Mouse (Mus musculus): ENCODE measurements at regions not wholly inside any gene's neighbourhood (a gene's known extent, or its start where the extent isn't known, plus 50 kb on each side); places are given as distances from the start of the nearest gene placed in this dataset.

GRCm38 (mm10) chr16:73120568-73120967 lies 812.5 kb downstream of the Robo1 start:
- H3K4me3 ChIP-seq = no peak overlapping the region
- no peaks in the 10 kb centered on the region for H3K4me1 ChIP-seq
- ATAC-seq (ENCODE audit: extremely low read depth, insufficient number of reproducible peaks, low FRiP score, low TSS enrichment) = no peak
- no peaks in the 10 kb centered on the region for H3K36me3 ChIP-seq
- no peaks in the 10 kb centered on the region for H3K9me3 ChIP-seq
- H3K4me2 ChIP-seq = no peak overlapping the region
- H3K9ac ChIP-seq = no peak overlapping the region
- H3K27ac ChIP-seq (replicated peaks) = no peak overlapping the region
- H3K27me3 ChIP-seq (replicated peaks) = no peaks in the 10 kb centered on the region

GRCm38 (mm10) chr16:73117338-73117737 lies 809.2 kb downstream of the Robo1 start:
- H3K4me2 ChIP-seq = no peak overlapping the region
- no peaks in the 10 kb centered on the region for H3K27me3 ChIP-seq (replicated peaks)
- no peaks in the 10 kb centered on the region for H3K4me1 ChIP-seq
- WGBS = 62% methylated on average over 2 of the region's 2 CpGs
- H3K9ac ChIP-seq = no peak overlapping the region
- no peaks in the 10 kb centered on the region for H3K9me3 ChIP-seq
- no peak overlapping the region for H3K4me3 ChIP-seq
- H3K27ac ChIP-seq (replicated peaks) = no peak overlapping the region
- no peaks in the 10 kb centered on the region for H3K36me3 ChIP-seq
- ATAC-seq (ENCODE audit: extremely low read depth, insufficient number of reproducible peaks, low FRiP score, low TSS enrichment) = no peak

- H3K9ac ChIP-seq = no peak overlapping the region
- H3K4me1 ChIP-seq = peaks cover 9% of the 10 kb centered on the region
- H3K4me2 ChIP-seq = no peak overlapping the region
- H3K4me3 ChIP-seq = no peak overlapping the region
- H3K9me3 ChIP-seq = no peaks in the 10 kb centered on the region
- no peaks in the 10 kb centered on the region for H3K36me3 ChIP-seq
- no peak for ATAC-seq (ENCODE audit: extremely low read depth, insufficient number of reproducible peaks, low FRiP score, low TSS enrichment)
- no peaks in the 10 kb centered on the region for H3K27me3 ChIP-seq (replicated peaks)
- H3K27ac ChIP-seq (replicated peaks) = no peak overlapping the region
- 81% methylated on average over 7 of the region's 7 CpGs for WGBS
These were observed 799.9 kb downstream of the Robo1 start for GRCm38 (mm10) chr16:73108021-73108452.

- Histone ChIP-seq H3K4me3 (no peak overlapping the region), H3K9ac (no peak overlapping the region), H3K36me3 (no peaks in the 10 kb centered on the region), H3K9me3 (no peaks in the 10 kb centered on the region), H3K27me3 (replicated peaks) (no peaks in the 10 kb centered on the region), H3K4me2 (no peak overlapping the region), H3K27ac (replicated peaks) (no peak overlapping the region), H3K4me1 (peaks cover 9% of the 10 kb centered on the region)
- 81% methylated on average over 9 of the region's 9 CpGs for WGBS
- ATAC-seq (ENCODE audit: extremely low read depth, insufficient number of reproducible peaks, low FRiP score, low TSS enrichment) = no peak
These were observed 799.5 kb downstream of the Robo1 start for GRCm38 (mm10) chr16:73107608-73108007.

GRCm38 (mm10) chr16:73105496-73105895 lies 797.4 kb downstream of the Robo1 start:
- no peak overlapping the region for H3K9ac ChIP-seq
- H3K4me2 ChIP-seq = no peak overlapping the region
- WGBS = 55% methylated on average over 10 of the region's 10 CpGs
- H3K9me3 ChIP-seq = no peaks in the 10 kb centered on the region
- H3K4me3 ChIP-seq = no peak overlapping the region
- H3K27ac ChIP-seq (replicated peaks) = no peak overlapping the region
- no peak for ATAC-seq (ENCODE audit: extremely low read depth, insufficient number of reproducible peaks, low FRiP score, low TSS enrichment)
- peaks cover 9% of the 10 kb centered on the region for H3K4me1 ChIP-seq
- H3K36me3 ChIP-seq = no peaks in the 10 kb centered on the region
- H3K27me3 ChIP-seq (replicated peaks) = no peaks in the 10 kb centered on the region

GRCm38 (mm10) chr16:73100273-73100672 lies 792.2 kb downstream of the Robo1 start:
- no peak overlapping the region for H3K4me3 ChIP-seq
- 75% methylated on average over 8 of the region's 8 CpGs for WGBS
- H3K36me3 ChIP-seq = no peaks in the 10 kb centered on the region
- H3K9me3 ChIP-seq = no peaks in the 10 kb centered on the region
- no peaks in the 10 kb centered on the region for H3K27me3 ChIP-seq (replicated peaks)
- no peak overlapping the region for H3K9ac ChIP-seq
- no peak overlapping the region for H3K4me2 ChIP-seq
- H3K4me1 ChIP-seq = 0 out of 2 replicates have a peak, but pooled peaks cover 4% of the 10 kb centered on the region
- no peak overlapping the region for H3K27ac ChIP-seq (replicated peaks)
- no peak for ATAC-seq (ENCODE audit: extremely low read depth, insufficient number of reproducible peaks, low FRiP score, low TSS enrichment)

GRCm38 (mm10) chr16:73098760-73099159 lies 790.7 kb downstream of the Robo1 start:
- H3K27me3 ChIP-seq (replicated peaks) = no peaks in the 10 kb centered on the region
- H3K9me3 ChIP-seq = no peaks in the 10 kb centered on the region
- no peak overlapping the region for H3K27ac ChIP-seq (replicated peaks)
- no peak overlapping the region for H3K4me2 ChIP-seq
- H3K4me1 ChIP-seq = 0 out of 2 replicates have a peak, but pooled peaks cover 3% of the 10 kb centered on the region
- no peak for ATAC-seq (ENCODE audit: extremely low read depth, insufficient number of reproducible peaks, low FRiP score, low TSS enrichment)
- WGBS = 18% methylated on average over 4 of the region's 4 CpGs
- H3K4me3 ChIP-seq = no peak overlapping the region
- H3K9ac ChIP-seq = no peak overlapping the region
- H3K36me3 ChIP-seq = no peaks in the 10 kb centered on the region

GRCm38 (mm10) chr16:73097176-73097575 lies 789.1 kb downstream of the Robo1 start:
- Histone ChIP-seq H3K4me3 (no peak overlapping the region), H3K27ac (replicated peaks) (no peak overlapping the region), H3K36me3 (no peaks in the 10 kb centered on the region), H3K9me3 (no peaks in the 10 kb centered on the region), H3K27me3 (replicated peaks) (no peaks in the 10 kb centered on the region), H3K9ac (no peak overlapping the region), H3K4me1 (0 out of 2 replicates have a peak, but pooled peaks cover 3% of the 10 kb centered on the region), H3K4me2 (peak overlapping the region; percentile 24)
- ATAC-seq (ENCODE audit: extremely low read depth, insufficient number of reproducible peaks, low FRiP score, low TSS enrichment) = no peak
- 44% methylated on average over 14 of the region's 14 CpGs for WGBS

- Histone ChIP-seq H3K4me1 (0 out of 2 replicates have a peak, but pooled peaks cover 3% of the 10 kb centered on the region), H3K9me3 (no peaks in the 10 kb centered on the region), H3K4me2 (peak overlapping the region; percentile 24), H3K9ac (no peak overlapping the region), H3K27ac (replicated peaks) (no peak overlapping the region), H3K36me3 (no peaks in the 10 kb centered on the region), H3K27me3 (replicated peaks) (no peaks in the 10 kb centered on the region), H3K4me3 (no peak overlapping the region)
- WGBS = 24% methylated on average over 8 of the region's 8 CpGs
- no peak for ATAC-seq (ENCODE audit: extremely low read depth, insufficient number of reproducible peaks, low FRiP score, low TSS enrichment)
These were observed 788.3 kb downstream of the Robo1 start for GRCm38 (mm10) chr16:73096091-73097083.
